Mouse (Mus musculus) midbrain, embryonic 10.5 days (tissue): ENCODE data around the gene Olfr532. TPM values are rescaled to one million over a fixed set of nuclear protein-coding genes. Genes with fewer than 3 reads are reported as not detected.
"Not testable (repeated sequence)": the region's sequence is repeated elsewhere in the genome, so short reads cannot be mapped to it uniquely, and the experiment has no call there.

Source experiments
- DNase-seq: peaks from one replicate; pipeline ENCODE4 v3.0.0-alpha.2; 2017; ENCODE audit warnings: low spot score
- H3K27ac ChIP-seq: fragments of 300-500 bp; sonication (generic); replicated peaks from 2 replicates; pipeline ENCODE4 v1.5.1; 2016; ENCODE audit warnings: mild to moderate bottlenecking
- H3K27me3 ChIP-seq: fragments of 300-500 bp; sonication (generic); 2 replicates; pipeline ENCODE4 v1.6.1; 2016; ENCODE audit warnings: low read depth, mild to moderate bottlenecking; ENCODE audit not compliant: poor library complexity, severe bottlenecking
- H3K36me3 ChIP-seq: fragments of 300-500 bp; sonication (generic); 2 replicates; pipeline ENCODE4 v1.6.1; 2016; ENCODE audit warnings: mild to moderate bottlenecking, moderate library complexity
- H3K4me1 ChIP-seq: fragments of 300-500 bp; sonication (generic); 2 replicates; pipeline ENCODE4 v1.6.1; 2016
- H3K4me3 ChIP-seq: fragments of 300-500 bp; sonication (generic); 2 replicates; pipeline ENCODE4 v1.5.1; 2016; ENCODE audit warnings: mild to moderate bottlenecking, moderate library complexity
- H3K9me3 ChIP-seq: fragments of 300-500 bp; sonication (generic); replicated peaks from 2 replicates; pipeline ENCODE4 v1.6.1; 2016; ENCODE audit warnings: mild to moderate bottlenecking
- WGBS: fragments of 180-500 bp; shearing (Covaris S2); methylation state at CpG from one replicate; pipeline ENCODE4 v1.1.7; 2016; 5-methylcytosine and 5-hydroxymethylcytosine counted together
- polyA plus RNA-seq: library from polyadenylated mRNA; unstranded; fragments of >200 nt; fragmentation: Nextera tagmentation; extraction: Ambion mirVana; gene quantifications from 2 replicates; pipeline ENCODE4 v1.2.1, GENCODE M21; 2016

Gene Olfr532
- polyA plus RNA-seq = not detected in 2 replicates

GRCm38 (mm10) chr7:140421539-140421938 is at the start of gene Olfr532:
Gene Olfr532 (minus strand): TSS chr7:140421639.
- Histone ChIP-seq H3K9me3 (no peaks in the 10 kb centered on the region), H3K4me3 (no peak within 1 kb of the TSS), H3K4me1 (no peaks in the 10 kb centered on the region), H3K27ac (no peak within 1 kb of the TSS), H3K27me3 (no peaks in the 10 kb centered on the region), H3K36me3 (no peaks in the 10 kb centered on the region)
- WGBS = 94% methylated on average over 1 of the region's 1 CpGs
- DNase-seq = no peak

GRCm38 (mm10) chr7:140463070-140463469 is 41.6 kb upstream of the Olfr532 start, which contains the start of gene Olfr533:
Gene Olfr533 (plus strand): TSS chr7:140463370.
- not testable (repeated sequence) for H3K27ac ChIP-seq, H3K9me3 ChIP-seq, H3K36me3 ChIP-seq, H3K27me3 ChIP-seq, DNase-seq, H3K4me3 ChIP-seq, H3K4me1 ChIP-seq
- WGBS = 86% methylated on average over 1 of the region's 1 CpGs

GRCm38 (mm10) chr7:140443141-140443540 is 21.7 kb upstream of the Olfr532 start:
- Histone ChIP-seq H3K9me3 (no peaks in the 10 kb centered on the region), H3K36me3 (no peaks in the 10 kb centered on the region), H3K27me3 (no peaks in the 10 kb centered on the region), H3K27ac (no peak overlapping the region), H3K4me3 (no peak overlapping the region), H3K4me1 (no peaks in the 10 kb centered on the region)
- DNase-seq = no peak
- 75% methylated on average over 1 of the region's 1 CpGs for WGBS

GRCm38 (mm10) chr7:140402818-140403217 is 18.6 kb downstream of the Olfr532 start, which contains the start of gene Olfr531:
Gene Olfr531 (minus strand): TSS chr7:140402918.
- H3K4me1 ChIP-seq = no peaks in the 10 kb centered on the region
- no peaks in the 10 kb centered on the region; the same call in none of the 2 replicates for H3K9me3 ChIP-seq
- DNase-seq = no peak
- no peak within 1 kb of the TSS for H3K4me3 ChIP-seq
- no peaks in the 10 kb centered on the region for H3K27me3 ChIP-seq
- 86% methylated on average over 1 of the region's 1 CpGs for WGBS
- no peak within 1 kb of the TSS for H3K27ac ChIP-seq
- no peaks in the 10 kb centered on the region for H3K36me3 ChIP-seq

- Histone ChIP-seq H3K4me1 (no peaks in the 10 kb centered on the region), H3K27me3 (no peaks in the 10 kb centered on the region), H3K9me3 (no peaks in the 10 kb centered on the region), H3K4me3 (no peak overlapping the region), H3K36me3 (no peaks in the 10 kb centered on the region), H3K27ac (no peak overlapping the region)
- 96% methylated on average over 2 of the region's 2 CpGs for WGBS
- DNase-seq = no peak
Measured at GRCm38 (mm10) chr7:140376911-140377310, 44.5 kb downstream of the Olfr532 start.

- Histone ChIP-seq H3K4me3 (no peak within 1 kb of the TSS), H3K27ac (no peak within 1 kb of the TSS), H3K27me3 (no peaks in the 10 kb centered on the region), H3K9me3 (no peaks in the 10 kb centered on the region), H3K36me3 (no peaks in the 10 kb centered on the region), H3K4me1 (no peaks in the 10 kb centered on the region)
- DNase-seq = no peak
- 74% methylated on average over 1 of the region's 1 CpGs for WGBS
Measured at GRCm38 (mm10) chr7:140376231-140376630, 45.2 kb downstream of the Olfr532 start, which contains the start of gene Olfr530. Gene Olfr530 (minus strand): TSS chr7:140376331.

- Histone ChIP-seq H3K27me3 (no peaks in the 10 kb centered on the region), H3K9me3 (no peaks in the 10 kb centered on the region), H3K36me3 (no peaks in the 10 kb centered on the region), H3K4me1 (no peaks in the 10 kb centered on the region), H3K27ac (no peak overlapping the region), H3K4me3 (no peak overlapping the region)
- WGBS = 74% methylated on average over 4 of the region's 4 CpGs
- DNase-seq = no peak
Measured at GRCm38 (mm10) chr7:140374300-140374699, 47.1 kb downstream of the Olfr532 start.

Other genes starting within 250 kb of the Olfr532 start
- not detected in 2 replicates for gene Olfr523, start 248.4 kb downstream of the Olfr532 start, polyA plus RNA-seq
- not detected in 2 replicates for gene Olfr524, start 215.7 kb downstream of the Olfr532 start, polyA plus RNA-seq
- not detected in 2 replicates for gene Cd163l1, start 203.4 kb downstream of the Olfr532 start, polyA plus RNA-seq
- gene 5830411N06Rik, start 174.4 kb downstream of the Olfr532 start, polyA plus RNA-seq = not detected in 2 replicates
- gene Olfr525, start 100.8 kb downstream of the Olfr532 start, polyA plus RNA-seq = not detected in 2 replicates
- gene Olfr527, start 87.6 kb downstream of the Olfr532 start, polyA plus RNA-seq = not detected in 2 replicates
- not detected in 2 replicates for gene Olfr60, start 60.0 kb downstream of the Olfr532 start, polyA plus RNA-seq
- not detected in 2 replicates for gene Olfr530, start 45.3 kb downstream of the Olfr532 start, polyA plus RNA-seq
- gene Olfr531, start 18.7 kb downstream of the Olfr532 start, polyA plus RNA-seq = not detected in 2 replicates
- gene Olfr533, start 41.7 kb upstream of the Olfr532 start, polyA plus RNA-seq = not detected in 2 replicates
- gene Olfr535, start 62.6 kb upstream of the Olfr532 start, polyA plus RNA-seq = not detected in 2 replicates
- not detected in 2 replicates for gene Olfr536, start 85.8 kb upstream of the Olfr532 start, polyA plus RNA-seq
- not detected in 2 replicates for gene Olfr538, start 146.2 kb upstream of the Olfr532 start, polyA plus RNA-seq
- gene Olfr46, start 179.6 kb upstream of the Olfr532 start, polyA plus RNA-seq = 0.04 and 0.09 TPM in 2 replicates
- not detected in 2 replicates for gene Olfr61, start 207.3 kb upstream of the Olfr532 start, polyA plus RNA-seq
- gene Olfr53, start 224.8 kb upstream of the Olfr532 start, polyA plus RNA-seq = not detected in 2 replicates
- not detected in 2 replicates for gene Olfr539, start 238.3 kb upstream of the Olfr532 start, polyA plus RNA-seq